Comparison of ENCODE assay signal across 17 mouse cellular contexts in genomic region chr2:181075501-181075900, GRCm38 (mm10). TPM values are rescaled to one million over a fixed set of nuclear protein-coding genes. Genes with fewer than 3 reads are reported as not detected.
"Had no signal": no experiment of that assay in that cellular context is flagged by ENCODE, and none has a peak within 500 bp of the region (broad histone marks: within the 10 kb centered on the region; RNA-seq: fewer than 3 reads in every experiment).

No protein-coding gene starts in this region.

- H3K27ac ChIP-seq: neural tube, embryonic 13.5 days; neural tube, embryonic 15.5 days; stomach, embryonic 15.5 days; stomach, postnatal 0 days had no signal

- H3K27me3 ChIP-seq: neural tube, embryonic 13.5 days; neural tube, embryonic 15.5 days; stomach, embryonic 15.5 days had no signal

- DNase-seq: right cerebral cortex, adult 18-20 months; right cerebral cortex, postnatal 14 days; right cerebral cortex, postnatal 25 days; right cerebral cortex, postnatal 4 days; spleen, adult 18-20 months; thymus, adult 18-20 months; thymus, adult 2 months; thymus, postnatal 14 days; thymus, postnatal 25 days; thymus, postnatal 36 days; thymus, postnatal 4 days had no signal

- H3K4me3 ChIP-seq: neural tube, embryonic 13.5 days; neural tube, embryonic 15.5 days; stomach, embryonic 15.5 days had no signal

- H3K4me1 ChIP-seq: neural tube, embryonic 13.5 days; stomach, embryonic 15.5 days had no signal

- H3K4me2 ChIP-seq: neural tube, embryonic 13.5 days; neural tube, embryonic 15.5 days; stomach, embryonic 15.5 days had no signal

- H3K9me3 ChIP-seq: neural tube, embryonic 13.5 days; neural tube, embryonic 15.5 days; stomach, embryonic 15.5 days had no signal

- H3K9ac ChIP-seq: neural tube, embryonic 13.5 days; neural tube, embryonic 15.5 days; stomach, embryonic 15.5 days had no signal

- H3K36me3 ChIP-seq: stomach, embryonic 15.5 days had no signal

RNA-seq across cellular contexts. Expression of gene Chrna4, which starts 32.2 kb away (rescaled TPM):
- total RNA-seq: neutrophil, adult 5-6 weeks had no signal
- polyA plus RNA-seq: spleen, adult 2 months had no signal

RNA-seq across cellular contexts. Expression of gene Kcnq2, which starts 59.6 kb away (rescaled TPM):
- total RNA-seq: neutrophil, adult 5-6 weeks had no signal
- polyA plus RNA-seq: spleen, adult 2 months had no signal
